Mouse (Mus musculus) forebrain, embryonic 14.5 days (tissue): ENCODE measurements at regions not wholly inside any gene's neighbourhood (a gene's known extent, or its start where the extent isn't known, plus 50 kb on each side); places are given as distances from the start of the nearest gene placed in this dataset.
"Not testable (repeated sequence)": the region's sequence is repeated elsewhere in the genome, so short reads cannot be mapped to it uniquely, and the experiment has no call there.

Experiments
- ATAC-seq: fragments of 200-750 bp; cut with Nextera tagmentation; 2 replicates; pipeline ENCODE4 v1.8.0; 2017; ENCODE audit warnings: mild to moderate bottlenecking, moderate library complexity
- DNase-seq: peaks from one replicate; pipeline ENCODE4 v3.0.0-alpha.2; 2015; ENCODE audit warnings: low spot score
- H3K27ac ChIP-seq: fragments of 300-500 bp; sonication (generic); 2 replicates; pipeline ENCODE4 v1.5.1; 2014; ENCODE audit warnings: low read depth, mild to moderate bottlenecking, control low read depth, low read length, moderate library complexity
- H3K27me3 ChIP-seq: fragments of 300-500 bp; sonication (generic); replicated peaks from 2 replicates; pipeline ENCODE4 v1.6.1; 2014; ENCODE audit warnings: low read length, control low read depth, mixed read lengths; ENCODE audit not compliant: control insufficient read depth, insufficient read depth
- H3K36me3 ChIP-seq: fragments of 300-500 bp; sonication (generic); 2 replicates; pipeline ENCODE4 v1.6.1; 2014; ENCODE audit warnings: low read length, control low read depth; ENCODE audit not compliant: control insufficient read depth, insufficient read depth
- H3K4me1 ChIP-seq: fragments of 300-500 bp; sonication (generic); 2 replicates; pipeline ENCODE4 v1.6.1; 2014; ENCODE audit warnings: antibody characterized with exemption, low read length, control low read depth; ENCODE audit not compliant: control insufficient read depth, insufficient read depth
- H3K4me2 ChIP-seq: fragments of 300-500 bp; sonication (generic); 2 replicates; pipeline ENCODE4 v1.6.1; 2014; ENCODE audit warnings: mild to moderate bottlenecking, control low read depth, low read length
- H3K4me3 ChIP-seq: fragments of 300-500 bp; sonication (generic); 2 replicates; pipeline ENCODE4 v1.5.1; 2014; ENCODE audit warnings: low read depth, low read length, control low read depth
- H3K9ac ChIP-seq: fragments of 300-500 bp; sonication (generic); 2 replicates; pipeline ENCODE4 v1.6.1; 2014; ENCODE audit warnings: mild to moderate bottlenecking, low read length, control low read depth, moderate library complexity
- H3K9me3 ChIP-seq: fragments of 300-500 bp; sonication (generic); replicated peaks from 2 replicates; pipeline ENCODE4 v1.6.1; 2016; ENCODE audit warnings: low read length, control low read depth, mixed read lengths; ENCODE audit not compliant: control insufficient read depth
- WGBS: fragments of 180-500 bp; shearing (Covaris S2); extraction: QIAGEN DNeasy Blood & Tissue Kit; methylation state at CpG from one replicate; pipeline ENCODE4 v1.1.7; 2014; 5-methylcytosine and 5-hydroxymethylcytosine counted together

DNA sequence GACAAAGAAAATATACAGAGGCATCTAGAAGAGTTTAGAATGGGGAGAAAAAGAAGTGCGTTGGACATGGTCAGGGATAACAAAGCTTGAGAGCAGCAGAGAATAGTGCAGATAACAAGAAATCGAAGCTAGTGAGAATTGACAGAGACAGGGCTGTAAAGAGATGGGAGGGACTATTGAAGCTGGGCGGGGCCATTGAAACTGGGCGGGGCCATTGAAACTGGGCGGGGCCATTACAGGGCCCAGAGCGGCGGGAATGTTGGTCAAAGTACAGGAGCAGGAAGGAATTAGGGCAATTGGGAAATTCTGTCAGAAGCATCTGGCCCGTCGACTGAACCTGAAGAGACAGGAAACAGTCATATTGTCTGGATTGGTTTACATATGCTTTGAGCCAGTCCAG is 243.3 kb upstream of the Srek1ip1 start:
- ATAC-seq (no peak), DNase-seq (no peak)
- Histone ChIP-seq H3K4me1 (no peaks in the 10 kb centered on the region), H3K27ac (no peak overlapping the region), H3K27me3 (no peaks in the 10 kb centered on the region), H3K9me3 (no peaks in the 10 kb centered on the region), H3K4me3 (no peak overlapping the region), H3K4me2 (no peak overlapping the region), H3K36me3 (no peaks in the 10 kb centered on the region), H3K9ac (no peak overlapping the region)
- 90% methylated on average over 9 of the region's 9 CpGs for WGBS

GRCm38 (mm10) chr13:104553329-104553728 is 239.0 kb upstream of the Srek1ip1 start:
- no peak for ATAC-seq
- Histone ChIP-seq H3K4me2 (no peak overlapping the region), H3K4me3 (no peak overlapping the region), H3K36me3 (no peaks in the 10 kb centered on the region), H3K9me3 (no peaks in the 10 kb centered on the region), H3K9ac (no peak overlapping the region), H3K27ac (no peak overlapping the region), H3K4me1 (no peaks in the 10 kb centered on the region), H3K27me3 (no peaks in the 10 kb centered on the region)
- WGBS: 88% methylated on average over 3 of the region's 3 CpGs
- no peak for DNase-seq

DNA sequence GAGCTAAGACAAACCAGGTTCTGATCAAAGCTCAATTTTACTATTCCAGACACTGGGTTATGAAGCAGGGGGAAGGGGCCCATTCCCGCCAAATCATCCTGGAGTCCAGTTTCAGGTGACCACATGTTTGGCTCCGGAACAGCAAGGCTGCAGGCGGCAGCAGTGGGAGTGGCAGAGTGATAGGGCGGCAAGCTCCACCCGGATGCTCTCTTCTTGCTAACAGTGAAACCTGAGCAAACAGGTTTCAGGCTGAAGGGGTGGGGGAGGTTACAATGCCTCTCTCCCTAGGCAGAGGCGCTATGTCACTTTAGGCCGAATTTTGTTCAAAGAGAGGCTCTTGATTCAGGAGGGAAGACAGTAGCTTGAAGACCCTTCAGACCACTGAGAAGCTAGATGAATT is 235.7 kb upstream of the Srek1ip1 start:
- H3K27me3 ChIP-seq: not testable (repeated sequence)
- WGBS: 40% methylated on average over 7 of the region's 7 CpGs

DNA sequence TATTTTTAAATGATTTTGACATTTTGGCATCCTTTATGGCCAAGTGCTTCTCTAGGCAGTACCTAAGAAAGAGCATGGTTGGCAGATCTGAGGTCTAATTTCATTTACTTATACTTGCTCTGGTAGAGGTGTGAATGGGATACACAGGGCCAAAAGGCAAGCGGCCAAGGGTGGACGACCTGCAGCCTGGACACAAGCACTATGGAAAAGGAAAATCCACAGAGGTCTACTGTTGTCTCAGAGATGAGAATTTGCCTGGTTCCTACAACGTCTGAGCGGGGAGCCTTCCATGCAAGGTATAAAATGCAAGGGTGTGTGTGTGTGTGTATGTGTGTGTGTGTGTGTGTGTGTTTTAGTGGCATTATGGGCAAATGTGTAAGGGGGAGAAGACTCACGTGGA is 232.4 kb upstream of the Srek1ip1 start:
- WGBS: 92% methylated on average over 5 of the region's 5 CpGs
- Histone ChIP-seq H3K4me3 (no peak overlapping the region), H3K4me1 (no peaks in the 10 kb centered on the region), H3K36me3 (no peaks in the 10 kb centered on the region), H3K27me3 (no peaks in the 10 kb centered on the region), H3K27ac (no peak overlapping the region), H3K4me2 (no peak overlapping the region), H3K9ac (no peak overlapping the region), H3K9me3 (no peaks in the 10 kb centered on the region)
- DNase-seq (no peak), ATAC-seq (no peak)

More for the DNA sequence above, 235.7 kb upstream of the Srek1ip1 start:
- H3K4me2 ChIP-seq, H3K9ac ChIP-seq, H3K27ac ChIP-seq, H3K36me3 ChIP-seq, ATAC-seq, H3K4me1 ChIP-seq, DNase-seq, H3K9me3 ChIP-seq, H3K4me3 ChIP-seq: not testable (repeated sequence)

DNA sequence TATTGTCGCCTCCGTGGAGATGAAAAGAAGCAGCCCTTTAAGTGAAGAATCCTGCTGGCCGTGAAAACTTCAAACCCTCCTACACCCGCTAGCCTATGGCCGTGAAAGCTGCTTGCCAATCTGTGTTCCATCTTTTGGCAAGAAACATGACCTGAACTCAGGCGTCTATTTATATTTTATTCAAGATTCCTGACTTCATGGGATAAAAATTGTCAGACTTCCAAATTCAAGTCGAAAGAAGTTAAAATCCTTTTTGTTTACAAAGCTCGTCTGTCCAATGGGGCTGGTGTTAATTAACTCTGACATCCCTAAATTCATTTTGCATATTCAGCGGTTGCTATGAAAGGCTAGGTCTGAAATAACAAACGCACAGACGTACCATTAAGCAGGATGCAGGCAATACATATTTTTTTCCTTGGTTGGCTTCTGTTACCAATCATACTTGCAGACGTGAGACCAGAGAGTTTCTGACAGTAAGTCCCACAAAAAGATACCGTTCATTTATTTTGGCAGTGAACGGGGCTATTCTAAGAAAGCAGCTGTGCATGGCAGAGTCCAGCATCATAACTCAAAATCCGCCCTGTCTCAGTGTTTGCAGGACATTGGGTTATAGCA is 231.7 kb upstream of the Srek1ip1 start:
- H3K27me3 ChIP-seq: no peaks in the 10 kb centered on the region
- ATAC-seq (peak; percentile 46; the same call in 1 of the 2 replicates), DNase-seq (peak; percentile 27)
- no peak overlapping the region for H3K27ac ChIP-seq
- H3K9ac ChIP-seq: no peak overlapping the region
- no peak overlapping the region for H3K4me3 ChIP-seq
- no peaks in the 10 kb centered on the region for H3K4me1 ChIP-seq
- H3K4me2 ChIP-seq: no peak overlapping the region
- H3K9me3 ChIP-seq: no peaks in the 10 kb centered on the region
- 58% methylated on average over 15 of the region's 15 CpGs for whole genome bisulfite sequencing
- H3K36me3 ChIP-seq: no peaks in the 10 kb centered on the region

DNA sequence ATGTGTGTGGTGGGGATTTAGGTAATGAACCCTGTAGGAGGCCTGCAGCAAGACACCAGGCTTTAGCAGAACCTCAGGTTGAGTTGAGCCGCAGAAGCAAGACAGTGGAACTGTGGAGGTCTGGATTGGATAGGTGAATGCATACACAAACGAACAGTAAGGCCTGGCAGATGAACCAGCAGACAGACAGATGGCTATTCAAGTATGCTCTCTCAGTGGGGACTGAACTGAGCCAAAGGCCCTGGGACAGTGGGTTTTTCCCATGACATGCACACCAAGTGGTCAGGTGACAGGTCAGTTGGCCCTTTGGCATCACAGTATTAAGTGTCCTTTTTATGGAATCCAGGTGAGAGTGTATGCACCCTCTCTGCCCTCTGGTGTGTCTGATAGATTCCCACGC is 229.7 kb upstream of the Srek1ip1 start:
- no peak for DNase-seq

GRCm38 (mm10) chr13:104563019-104563418 is 229.3 kb upstream of the Srek1ip1 start:
- 13% methylated on average over 2 of the region's 2 CpGs for whole genome bisulfite sequencing
- ATAC-seq: no peak

More for the DNA sequence above, 229.7 kb upstream of the Srek1ip1 start:
- WGBS: 29% methylated on average over 3 of the region's 3 CpGs
- Histone ChIP-seq H3K9ac (no peak overlapping the region), H3K4me1 (no peaks in the 10 kb centered on the region), H3K9me3 (no peaks in the 10 kb centered on the region), H3K36me3 (no peaks in the 10 kb centered on the region), H3K27ac (no peak overlapping the region), H3K4me3 (no peak overlapping the region), H3K4me2 (no peak overlapping the region), H3K27me3 (no peaks in the 10 kb centered on the region)
- no peak for ATAC-seq

DNA sequence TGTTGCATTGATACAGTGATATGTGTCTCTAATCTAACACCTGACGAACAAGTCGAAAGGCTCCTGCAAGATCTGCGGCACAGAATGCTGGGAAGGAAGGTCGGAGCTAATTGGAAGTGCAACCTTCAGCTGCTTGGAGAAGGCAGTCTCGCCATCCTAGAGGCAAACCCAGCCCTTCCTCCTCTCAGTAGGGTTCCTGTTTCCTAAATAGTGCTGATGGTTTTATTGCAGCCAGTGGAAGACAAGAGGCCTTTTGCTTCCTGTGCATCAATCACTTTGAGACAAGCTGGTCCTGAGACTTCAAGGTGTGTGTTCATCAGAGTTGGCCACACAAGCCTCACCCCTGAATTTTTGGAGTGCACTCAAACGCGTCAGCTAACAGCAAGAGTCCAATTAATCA is 228.4 kb upstream of the Srek1ip1 start:
- Histone ChIP-seq H3K4me1 (no peaks in the 10 kb centered on the region), H3K9ac (no peak overlapping the region), H3K4me3 (no peak overlapping the region), H3K9me3 (no peaks in the 10 kb centered on the region), H3K4me2 (no peak overlapping the region), H3K27ac (no peak overlapping the region), H3K27me3 (no peaks in the 10 kb centered on the region), H3K36me3 (no peaks in the 10 kb centered on the region)
- ATAC-seq: no peak
- WGBS: 32% methylated on average over 7 of the region's 7 CpGs
- DNase-seq: no peak

More at GRCm38 (mm10) chr13:104563019-104563418, 229.3 kb upstream of the Srek1ip1 start:
- Histone ChIP-seq H3K4me1 (no peaks in the 10 kb centered on the region), H3K27ac (no peak overlapping the region), H3K27me3 (no peaks in the 10 kb centered on the region), H3K36me3 (no peaks in the 10 kb centered on the region), H3K9me3 (no peaks in the 10 kb centered on the region), H3K9ac (no peak overlapping the region), H3K4me3 (no peak overlapping the region), H3K4me2 (no peak overlapping the region)
- no peak for DNase-seq

DNA sequence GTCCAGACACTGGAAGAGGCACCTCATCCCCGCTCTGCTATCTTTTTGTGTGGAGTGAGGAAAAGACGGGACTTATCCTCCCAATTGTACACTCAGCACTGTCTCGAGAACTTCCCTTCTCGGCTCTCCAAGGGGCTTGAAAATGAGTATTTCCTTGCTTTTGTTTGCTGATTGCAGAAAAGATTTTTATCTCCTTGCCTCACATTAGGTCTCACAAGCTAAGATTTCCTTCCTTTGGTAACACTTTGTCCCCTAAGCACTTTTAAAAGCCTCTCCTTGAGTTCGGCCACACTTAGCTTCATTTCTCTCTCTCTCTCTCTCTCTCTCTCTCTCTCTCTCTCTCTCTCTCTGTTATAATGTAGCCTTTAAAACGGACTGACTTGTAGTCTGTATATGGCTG is 222.5 kb upstream of the Srek1ip1 start:
- 61% methylated on average over 6 of the region's 6 CpGs for WGBS
- no peak overlapping the region for H3K9ac ChIP-seq

More for the DNA sequence above, 222.5 kb upstream of the Srek1ip1 start:
- Histone ChIP-seq H3K27me3 (no peaks in the 10 kb centered on the region), H3K27ac (no peak overlapping the region), H3K4me2 (no peak overlapping the region), H3K36me3 (no peaks in the 10 kb centered on the region), H3K9me3 (no peaks in the 10 kb centered on the region), H3K4me3 (no peak overlapping the region), H3K4me1 (no peaks in the 10 kb centered on the region)
- no peak for DNase-seq
- no peak for ATAC-seq
